Mouse (Mus musculus) cerebellum, adult 11-12 months (tissue): ENCODE measurements around the gene Olfr152.

Source experiments
- DNase-seq: peaks from one replicate; pipeline ENCODE4 v3.0.0; 2022

Gene Olfr152

DNA sequence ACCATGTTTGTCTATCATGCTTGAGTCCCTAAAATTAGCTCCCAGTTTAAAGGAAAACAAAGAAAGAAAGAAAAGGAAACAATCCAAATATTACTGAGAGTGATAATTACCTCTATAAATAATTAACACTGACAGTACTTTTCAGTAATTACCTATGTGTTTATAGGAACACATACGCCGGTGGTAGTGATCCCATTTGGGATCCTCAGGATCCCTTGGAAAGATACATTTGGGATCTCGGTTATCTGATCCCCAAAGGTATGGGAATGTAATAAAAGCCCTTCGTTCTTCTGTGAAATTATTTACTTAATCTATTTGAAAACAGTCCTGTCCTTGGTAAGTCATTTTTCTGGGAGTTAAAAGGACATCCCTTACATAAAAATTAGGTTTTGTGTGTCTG is at the start of gene Olfr152:
Gene Olfr152, plus strand, starts transcription at position 301 of the 400 bp plus-strand sequence.
- DNase-seq, result no peak

GRCm38 (mm10) chr2:87739878-87740277 is 39.4 kb upstream of the Olfr152 start, which contains the start of gene Olfr1138:
TSS of gene Olfr1138 (minus strand) at chr2:87739978.
- DNase-seq, result no peak

DNA sequence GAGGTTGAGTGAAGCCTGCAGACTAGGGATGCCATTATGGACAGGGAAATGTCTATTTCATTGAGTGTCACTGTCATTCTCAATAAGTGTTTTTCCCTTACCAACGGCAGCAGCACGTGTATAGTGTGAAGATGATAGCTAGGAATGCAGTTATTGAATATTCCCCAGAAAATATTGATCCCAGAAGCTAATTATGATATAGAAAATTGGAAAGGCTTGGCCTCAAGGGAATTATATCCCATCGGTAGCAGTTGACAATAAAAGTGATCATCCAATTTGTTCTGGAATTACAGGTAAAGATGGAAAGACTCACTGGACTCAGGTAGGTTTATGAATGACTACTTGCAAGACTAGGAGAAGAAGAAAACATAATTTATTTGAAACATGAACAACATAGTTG is 35.8 kb upstream of the Olfr152 start, which contains the start of gene Olfr1140:
Gene Olfr1140, plus strand, starts transcription at position 301 of the 400 bp plus-strand sequence.
- DNase-seq, result no peak

- DNase-seq, result no peak
Observed at GRCm38 (mm10) chr2:87753891-87754290, 25.4 kb upstream of the Olfr152 start, which contains the start of gene Olfr1141. TSS of gene Olfr1141 (minus strand) at chr2:87753991.

DNA sequence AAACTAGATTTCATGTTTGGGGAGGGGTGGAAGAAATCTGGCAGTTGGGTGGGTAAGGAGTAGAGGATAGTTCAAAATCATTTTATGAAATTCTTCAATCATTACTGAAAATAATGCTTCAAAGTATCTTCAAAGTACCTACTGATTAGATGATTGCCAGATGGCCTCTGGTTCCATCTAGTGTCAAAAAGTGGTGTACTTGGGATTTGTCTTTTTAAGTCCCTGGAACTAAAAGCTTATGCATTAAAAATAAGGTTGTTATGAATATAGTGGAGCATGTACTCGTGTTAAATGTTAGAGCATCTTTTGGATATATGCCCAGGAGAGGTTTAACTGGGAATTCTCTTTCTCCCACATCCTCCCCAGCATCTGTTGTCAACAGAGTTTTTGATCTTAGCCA is 3.1 kb upstream of the Olfr152 start:
- DNase-seq, result no peak

- DNase-seq, result no peak
Observed at GRCm38 (mm10) chr2:87800292-87800691, 21.0 kb downstream of the Olfr152 start, which contains the start of gene Olfr1143. TSS of gene Olfr1143 (plus strand) at chr2:87800592.

DNA sequence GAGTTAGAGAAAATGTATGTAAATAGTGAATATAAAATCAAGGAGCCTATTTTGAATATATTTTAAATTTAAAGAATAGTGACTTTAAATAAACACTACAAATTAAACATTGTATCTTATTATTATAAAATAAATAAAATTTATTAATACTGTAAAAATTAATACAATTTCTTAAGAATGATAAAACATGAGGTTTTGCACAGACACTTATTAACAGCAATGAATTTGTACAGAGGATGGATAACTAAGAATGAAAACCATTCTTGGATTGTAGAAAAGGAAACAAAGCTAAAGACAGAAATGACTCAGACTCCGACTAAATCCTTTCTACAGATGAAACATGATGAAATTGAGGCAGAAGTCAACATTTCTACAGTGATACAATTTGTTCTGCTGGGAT is 30.2 kb downstream of the Olfr152 start, which contains the start of gene Olfr1145:
Gene Olfr1145, plus strand, starts transcription at position 301 of the 400 bp plus-strand sequence.
- no peak for DNase-seq

DNA sequence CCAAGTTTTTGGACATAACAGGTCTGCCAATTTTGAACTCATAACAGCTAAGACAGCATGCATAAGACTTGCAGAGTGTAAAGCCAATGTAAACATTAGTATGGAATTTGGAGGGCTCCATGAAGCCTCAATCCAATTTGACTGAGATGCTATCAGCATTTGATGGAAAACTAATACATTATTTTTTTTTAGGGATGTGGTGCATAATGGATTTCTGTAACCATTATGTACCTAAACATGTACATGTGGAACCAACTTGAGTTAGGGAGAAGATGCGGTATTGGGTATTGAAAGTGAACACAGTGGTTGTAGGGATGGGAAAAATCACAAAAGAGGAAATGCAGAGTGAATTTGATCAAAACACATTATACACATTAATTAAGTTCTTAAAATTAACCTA is 51.0 kb downstream of the Olfr152 start, which contains the start of gene Olfr1148:
Gene Olfr1148, plus strand, starts transcription at position 301 of the 400 bp plus-strand sequence.
- no peak for DNase-seq
